Mouse (Mus musculus) midbrain, embryonic 14.5 days (tissue): ENCODE results near the gene Mybphl. TPM values are rescaled to one million over a fixed set of nuclear protein-coding genes. Genes with fewer than 3 reads are reported as not detected.

Source experiments
- ATAC-seq: fragments of 200-750 bp; cut with Nextera tagmentation; 2 replicates; pipeline ENCODE4 v1.8.0; 2017; ENCODE audit warnings: moderate number of reproducible peaks, moderate library complexity; ENCODE audit not compliant: low FRiP score, low TSS enrichment
- DNase-seq: peaks from one replicate; pipeline ENCODE4 v3.0.0-alpha.2; 2015
- H3K27ac ChIP-seq: fragments of 300-500 bp; sonication (generic); replicated peaks from 2 replicates; pipeline ENCODE4 v1.5.1; 2014; ENCODE audit warnings: mild to moderate bottlenecking, low read depth, low read length, moderate library complexity
- H3K27me3 ChIP-seq: fragments of 300-500 bp; sonication (generic); 2 replicates; pipeline ENCODE4 v1.6.1; 2014; ENCODE audit warnings: low read length, control low read depth, mixed read lengths; ENCODE audit not compliant: control insufficient read depth, insufficient read depth
- H3K36me3 ChIP-seq: fragments of 300-500 bp; sonication (generic); 2 replicates; pipeline ENCODE4 v1.6.1; 2014; ENCODE audit warnings: low read length, control low read depth; ENCODE audit not compliant: control insufficient read depth, insufficient read depth
- H3K4me1 ChIP-seq: fragments of 300-500 bp; sonication (generic); 2 replicates; pipeline ENCODE4 v1.6.1; 2014; ENCODE audit warnings: mild to moderate bottlenecking, antibody characterized with exemption, low read length, control low read depth; ENCODE audit not compliant: control insufficient read depth, insufficient read depth
- H3K4me2 ChIP-seq: fragments of 300-500 bp; sonication (generic); 2 replicates; pipeline ENCODE4 v1.6.1; 2014; ENCODE audit warnings: mild to moderate bottlenecking, low read length, moderate library complexity
- H3K4me3 ChIP-seq: fragments of 300-500 bp; sonication (generic); replicated peaks from 2 replicates; pipeline ENCODE4 v1.5.1; 2014; ENCODE audit warnings: low read depth, low read length
- H3K9ac ChIP-seq: fragments of 300-500 bp; sonication (generic); replicated peaks from 2 replicates; pipeline ENCODE4 v1.6.1; 2014; ENCODE audit warnings: mild to moderate bottlenecking, low read length, moderate library complexity
- H3K9me3 ChIP-seq: fragments of 300-500 bp; sonication (generic); 2 replicates; pipeline ENCODE4 v1.6.1; 2016; ENCODE audit warnings: low read length, control low read depth, mixed read lengths; ENCODE audit not compliant: control insufficient read depth
- WGBS: fragments of 180-500 bp; shearing (Covaris S2); extraction: QIAGEN DNeasy Blood & Tissue Kit; methylation state at CpG from one replicate; pipeline ENCODE4 v1.1.7; 2014; 5-methylcytosine and 5-hydroxymethylcytosine counted together
- polyA plus RNA-seq: library from polyadenylated mRNA; unstranded; fragments of >200 nt; fragmentation: Nextera tagmentation; extraction: Ambion mirVana; gene quantifications from 2 replicates; pipeline ENCODE4 v1.2.1, GENCODE M21; 2014

The Mybphl gene
- polyA plus RNA-seq, 1 experiment from 2014 or later: not detected

GRCm38 (mm10) chr3:108410359-108410714 is 45.6 kb downstream of the Mybphl start:
- Histone ChIP-seq H3K36me3 (peaks cover 56% of the 10 kb centered on the region), H3K9me3 (peaks cover 9% of the 10 kb centered on the region), H3K4me1 (peaks cover 56% of the 10 kb centered on the region), H3K27me3 (no peaks in the 10 kb centered on the region), H3K27ac (peak overlapping the region; percentile 97), H3K4me2 (peak overlapping the region; percentile 78), H3K4me3 (peak overlapping the region; percentile 38), H3K9ac (peak overlapping the region; percentile 75)
- WGBS: 4% methylated on average over 5 of the region's 5 CpGs
- DNase-seq: peak; percentile 65
- ATAC-seq: peak; percentile 29; the same call in 1 of the 2 replicates

- DNase-seq (no peak), ATAC-seq (peak; percentile 0; the same call in 1 of the 2 replicates)
- Histone ChIP-seq H3K4me1 (peaks cover 51% of the 10 kb centered on the region), H3K9ac (peak overlapping the region; percentile 75), H3K36me3 (peaks cover 49% of the 10 kb centered on the region), H3K4me2 (peak overlapping the region; percentile 78), H3K9me3 (peaks cover 9% of the 10 kb centered on the region), H3K4me3 (peak overlapping the region; percentile 38), H3K27ac (peak overlapping the region; percentile 97), H3K27me3 (no peaks in the 10 kb centered on the region)
- 7% methylated on average over 5 of the region's 5 CpGs for WGBS
Observed at GRCm38 (mm10) chr3:108411026-108411753, 46.5 kb downstream of the Mybphl start.

- H3K36me3 ChIP-seq: peaks cover 44% of the 10 kb centered on the region
Observed at GRCm38 (mm10) chr3:108411754-108412121, 47.0 kb downstream of the Mybphl start.

GRCm38 (mm10) chr3:108413634-108414360 is 49.1 kb downstream of the Mybphl start:
- 96% methylated on average over 35 of the region's 35 CpGs for WGBS
- Histone ChIP-seq H3K4me3 (peak overlapping the region; percentile 88), H3K4me2 (peak overlapping the region; percentile 92), H3K9me3 (peaks cover 9% of the 10 kb centered on the region), H3K4me1 (peaks cover 49% of the 10 kb centered on the region), H3K27me3 (no peaks in the 10 kb centered on the region), H3K9ac (no peak overlapping the region), H3K27ac (no peak overlapping the region), H3K36me3 (peaks cover 33% of the 10 kb centered on the region)
- DNase-seq (no peak), ATAC-seq (no peak)

More at GRCm38 (mm10) chr3:108411754-108412121, 47.0 kb downstream of the Mybphl start:
- H3K4me3 ChIP-seq: peak overlapping the region; percentile 38
- H3K4me2 ChIP-seq: peak overlapping the region; percentile 78
- no peaks in the 10 kb centered on the region for H3K27me3 ChIP-seq
- H3K27ac ChIP-seq: peak overlapping the region; percentile 97
- peaks cover 49% of the 10 kb centered on the region for H3K4me1 ChIP-seq
- WGBS: 9% methylated on average over 8 of the region's 8 CpGs
- peak overlapping the region; percentile 75 for H3K9ac ChIP-seq
- ATAC-seq (peak; percentile 68), DNase-seq (peak; percentile 87)
- peaks cover 9% of the 10 kb centered on the region for H3K9me3 ChIP-seq

GRCm38 (mm10) chr3:108414857-108415830 is 50.4 kb downstream of the Mybphl start, which contains the start of gene Celsr2:
TSS of gene Celsr2 (minus strand) at chr3:108415552.
- Histone ChIP-seq H3K4me1 (peaks cover 40% of the 10 kb centered on the region), H3K9ac (peak within 1 kb of the TSS; percentile 95), H3K27me3 (no peaks in the 10 kb centered on the region), H3K4me3 (peak within 1 kb of the TSS; percentile 88), H3K9me3 (peaks cover 9% of the 10 kb centered on the region), H3K36me3 (peaks cover 31% of the 10 kb centered on the region), H3K4me2 (peak within 1 kb of the TSS; percentile 92), H3K27ac (peak within 1 kb of the TSS; percentile 92)
- peak; percentile 22 for ATAC-seq
- WGBS: 3% methylated on average over 61 of the region's 67 CpGs
- DNase-seq: peak; percentile 78

- peaks cover 9% of the 10 kb centered on the region for H3K9me3 ChIP-seq
- peak overlapping the region; percentile 95 for H3K9ac ChIP-seq
- H3K4me3 ChIP-seq: peak overlapping the region; percentile 88
- peaks cover 31% of the 10 kb centered on the region for H3K36me3 ChIP-seq
- under 1% methylated on average over 45 of the region's 48 CpGs for WGBS
- peak overlapping the region; percentile 92 for H3K27ac ChIP-seq
- no peaks in the 10 kb centered on the region for H3K27me3 ChIP-seq
- H3K4me2 ChIP-seq: peak overlapping the region; percentile 92
- peaks cover 34% of the 10 kb centered on the region for H3K4me1 ChIP-seq
- peak; percentile 97 for DNase-seq
- peak; percentile 84 for ATAC-seq
Observed at GRCm38 (mm10) chr3:108415831-108416223, 51.1 kb downstream of the Mybphl start.

GRCm38 (mm10) chr3:108423006-108423405 is 58.3 kb downstream of the Mybphl start:
- ATAC-seq (no peak), DNase-seq (no peak)
- H3K4me3 ChIP-seq: no peak overlapping the region
- no peak overlapping the region; the same call in 1 of the 2 replicates for H3K27ac ChIP-seq
- H3K9me3 ChIP-seq: no peaks in the 10 kb centered on the region
- peaks cover 33% of the 10 kb centered on the region for H3K36me3 ChIP-seq
- H3K4me2 ChIP-seq: no peak overlapping the region
- H3K4me1 ChIP-seq: peaks cover 22% of the 10 kb centered on the region
- H3K27me3 ChIP-seq: no peaks in the 10 kb centered on the region
- no peak overlapping the region; the same call in 1 of the 2 replicates for H3K9ac ChIP-seq
- WGBS: 31% methylated on average over 6 of the region's 6 CpGs
